Mouse (Mus musculus) bone marrow, adult 2 months (tissue): ENCODE data around the gene Rpl3l. TPM values are rescaled to one million over a fixed set of nuclear protein-coding genes. Genes with fewer than 3 reads are reported as not detected.

Source experiments
- H3K27ac ChIP-seq: fragments of 200-500 bp; 2 replicates; pipeline ENCODE4 v1.5.1; 2012; ENCODE audit warnings: low read depth, mild to moderate bottlenecking, control low read depth, inconsistent platforms, low read length; ENCODE audit not compliant: control insufficient read depth, poor library complexity, insufficient read depth
- H3K4me1 ChIP-seq: fragments of 200-500 bp; 2 replicates; pipeline ENCODE4 v1.6.1; 2011; ENCODE audit warnings: low read length; ENCODE audit not compliant: control insufficient read depth, insufficient read depth
- H3K4me3 ChIP-seq: fragments of 200-500 bp; replicated peaks from 2 replicates; pipeline ENCODE3; 2011; ENCODE audit warnings: mild to moderate bottlenecking, low read depth, low read length, control low read depth; ENCODE audit not compliant: control insufficient read depth
- CTCF ChIP-seq: fragments of 200-500 bp; IDR thresholded peaks from 2 replicates; pipeline ENCODE4 v1.5.1; 2011; ENCODE audit warnings: low read length, control low read depth; ENCODE audit not compliant: control insufficient read depth, insufficient read depth
- POLR2A ChIP-seq: fragments of 200-500 bp; IDR thresholded peaks from 2 replicates; pipeline ENCODE4 v1.6.1; 2011; ENCODE audit warnings: low read depth, mild to moderate bottlenecking, control low read depth, low read length, borderline replicate concordance; ENCODE audit not compliant: control insufficient read depth
- WGBS: fragments of 180-500 bp; shearing (Covaris S2); methylation state at CpG from one replicate; pipeline ENCODE4 v1.1.7; 2018; 5-methylcytosine and 5-hydroxymethylcytosine counted together
- polyA plus RNA-seq: library from polyadenylated mRNA; stranded (reverse); fragments of >200 nt; gene quantifications from 2 replicates; pipeline ENCODE4 v1.2.4, GENCODE M21; 2011; ENCODE audit warnings: low replicate concordance; ENCODE audit not compliant: missing spikeins, insufficient read depth, insufficient read length

The Rpl3l gene
- polyA plus RNA-seq, 1 experiment, result 2.5 TPM

DNA sequence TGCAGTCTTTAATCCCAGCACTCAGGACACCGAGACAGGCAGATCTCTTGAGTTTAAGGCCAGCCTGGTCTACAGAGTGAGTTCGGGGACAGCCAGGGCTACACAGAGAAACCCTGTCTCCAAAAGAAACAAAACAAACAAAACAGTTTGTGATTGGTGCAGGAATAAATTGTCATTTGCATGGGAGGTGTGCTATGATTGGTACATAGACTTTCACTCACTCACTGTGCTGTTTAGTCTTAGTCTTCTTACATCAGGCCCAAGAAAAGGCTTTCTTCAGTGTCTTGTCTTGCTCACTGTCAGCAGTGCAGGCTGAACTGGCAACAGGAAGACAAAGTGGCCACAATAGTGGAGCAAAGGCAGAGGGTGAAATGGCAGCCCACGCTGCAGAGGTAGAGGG is 16.8 kb downstream of the Rpl3l start:
- Histone ChIP-seq H3K27ac (no peak overlapping the region; the same call in 1 of the 2 replicates), H3K4me1 (peaks cover 2% of the 10 kb centered on the region), H3K4me3 (no peak overlapping the region)
- TF ChIP-seq POLR2A, result no peak
- TF ChIP-seq CTCF, result no peak
- WGBS, result 70% methylated on average over 3 of the region's 3 CpGs

DNA sequence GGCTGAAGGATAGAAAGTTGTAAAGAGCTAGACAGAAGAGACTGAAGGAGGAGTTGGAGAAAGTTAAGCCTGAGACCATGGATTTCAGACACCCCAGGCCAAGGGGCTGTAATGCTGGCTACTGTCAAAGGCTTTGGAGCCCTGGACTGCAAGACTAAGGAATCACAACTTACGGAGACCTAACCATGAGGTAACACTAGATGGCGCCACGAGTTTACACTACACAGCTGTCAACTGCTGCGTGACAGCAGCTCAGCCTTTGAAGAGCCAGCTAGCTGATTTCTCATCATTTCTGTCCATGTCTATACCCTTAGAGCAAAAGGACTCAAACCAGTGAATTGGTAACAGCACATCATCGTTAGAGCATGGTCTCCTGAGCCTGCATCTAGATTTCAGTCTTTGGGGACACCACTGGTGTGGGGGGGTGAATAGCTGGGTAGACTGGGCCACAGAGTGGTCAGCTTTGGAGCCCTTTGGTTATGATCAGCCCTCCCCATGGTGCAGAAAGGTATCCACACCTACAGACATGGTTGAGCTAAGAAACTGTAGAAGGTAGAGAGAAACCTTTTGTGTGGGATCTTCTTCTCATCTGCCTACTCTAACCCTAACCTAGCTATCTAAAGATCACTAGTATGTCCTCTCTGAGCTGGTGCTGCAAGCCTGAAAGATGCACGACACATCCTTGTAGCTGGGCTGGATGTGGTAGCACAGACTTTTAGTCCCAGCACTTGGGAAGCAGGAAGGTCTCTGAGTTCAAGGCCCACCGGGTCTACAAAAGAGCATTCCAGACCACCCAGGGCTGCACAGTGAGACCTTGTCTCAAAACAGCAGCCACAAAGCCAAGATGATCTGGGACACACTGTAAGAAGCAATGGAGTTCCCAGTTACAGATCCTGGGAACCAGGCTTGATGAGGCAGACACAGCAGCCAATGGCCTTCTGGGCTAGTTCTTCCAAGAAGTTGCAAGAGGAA is 18.2 kb downstream of the Rpl3l start:
- 18% methylated on average over 7 of the region's 7 CpGs for WGBS
- Histone ChIP-seq H3K27ac (no peak overlapping the region), H3K4me1 (peaks cover 2% of the 10 kb centered on the region), H3K4me3 (no peak overlapping the region)
- no peak for TF ChIP-seq POLR2A
- peak; percentile 87 for TF ChIP-seq CTCF

DNA sequence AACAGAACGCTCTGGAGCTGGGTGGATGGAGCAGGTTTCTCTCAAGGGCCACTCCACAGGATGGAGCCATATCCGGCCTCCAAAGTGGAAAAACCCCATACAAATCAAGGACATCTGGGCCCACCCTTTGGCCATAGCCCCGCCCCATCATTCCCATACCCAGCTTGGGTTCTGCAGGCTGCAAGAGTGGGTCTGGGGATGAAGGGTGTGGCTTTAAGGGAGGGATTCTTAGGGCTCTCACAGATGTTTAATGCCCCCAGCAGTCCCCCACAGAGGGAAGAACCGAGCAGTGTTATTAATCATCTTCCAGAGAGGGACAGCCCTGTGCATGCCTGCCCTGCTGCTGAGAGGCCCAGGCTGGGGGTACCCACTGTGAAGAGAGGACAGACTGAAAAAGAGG is 19.4 kb downstream of the Rpl3l start:
- H3K4me3 ChIP-seq, result no peak overlapping the region
- WGBS, result 66% methylated on average over 4 of the region's 4 CpGs
- H3K27ac ChIP-seq, result no peak overlapping the region
- no peaks in the 10 kb centered on the region for H3K4me1 ChIP-seq
- no peak for TF ChIP-seq CTCF
- no peak for TF ChIP-seq POLR2A

DNA sequence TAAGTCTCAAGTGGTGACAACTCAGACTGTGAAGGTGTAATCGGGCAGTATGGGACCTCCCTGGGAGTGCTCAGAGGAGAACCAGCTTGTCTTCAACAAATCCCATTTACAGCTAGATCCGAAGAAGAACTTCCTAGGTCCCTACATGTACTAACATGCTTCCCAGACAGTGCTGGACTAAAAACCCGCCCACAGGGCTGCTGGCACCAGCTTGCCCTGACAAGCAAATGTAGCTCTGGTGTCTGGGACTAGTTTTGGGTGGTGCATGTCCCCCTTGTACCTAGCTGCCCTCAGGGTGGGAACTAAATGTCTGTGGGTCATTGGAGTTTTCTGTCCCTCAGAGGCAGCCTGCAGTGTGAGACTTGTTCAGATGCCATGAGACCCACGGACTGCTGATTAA is 23.9 kb downstream of the Rpl3l start:
- 25% methylated on average over 4 of the region's 4 CpGs for WGBS
- no peaks in the 10 kb centered on the region for H3K4me1 ChIP-seq
- TF ChIP-seq CTCF (no peak), POLR2A (no peak)

DNA sequence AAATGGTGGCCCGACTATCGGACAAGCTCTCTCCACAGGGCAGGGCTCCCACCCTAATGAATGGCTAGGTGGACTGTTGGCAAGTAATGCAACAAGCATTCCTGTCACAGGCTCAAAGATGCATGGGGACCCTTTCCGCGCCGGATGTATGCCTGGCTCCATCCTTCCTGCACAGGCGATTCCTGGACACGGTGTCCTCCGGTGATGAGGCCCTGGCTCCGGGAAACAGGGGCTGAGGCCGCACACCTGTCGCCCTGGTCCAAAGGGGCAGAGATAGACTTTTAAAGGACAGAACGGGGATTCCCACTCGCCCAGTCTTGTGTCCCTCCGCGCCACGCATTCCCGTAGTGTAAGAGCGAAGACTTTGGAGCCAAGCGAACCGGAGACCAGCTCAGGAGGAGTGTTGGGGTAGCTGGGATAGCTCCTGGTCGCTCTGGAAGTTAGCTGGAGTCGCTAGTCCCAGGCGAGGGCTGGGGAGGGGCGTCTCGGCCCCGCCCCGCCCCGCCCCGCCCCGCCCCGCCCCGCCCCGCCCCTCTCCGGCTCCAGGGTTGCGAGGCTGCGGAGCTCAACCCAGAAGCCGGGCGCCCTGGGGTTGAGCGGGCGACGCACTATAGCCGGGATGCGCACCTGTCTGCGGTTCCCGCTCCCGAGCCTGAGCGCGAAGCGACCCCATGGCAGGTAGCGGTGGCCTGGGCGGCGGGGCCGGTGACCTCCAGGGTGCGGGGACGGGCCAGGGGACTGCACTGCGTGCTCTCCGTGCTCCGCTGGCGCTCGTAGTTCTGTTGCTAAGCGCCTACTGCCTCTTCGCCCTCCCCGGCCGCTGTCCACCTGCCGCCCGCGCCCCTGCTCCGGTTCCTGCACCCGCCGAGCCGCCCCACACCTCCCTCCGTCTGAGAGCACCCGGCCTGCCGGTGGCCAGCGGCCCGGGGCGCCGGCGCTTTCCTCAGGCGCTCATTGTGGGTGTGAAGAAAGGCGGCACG is 25.1 kb downstream of the Rpl3l start, which contains the start of gene Hs3st6:
Gene Hs3st6, plus strand, starts transcription at position 574 of the 980 bp plus-strand sequence.
- WGBS, result 1% methylated on average over 81 of the region's 82 CpGs
- TF ChIP-seq POLR2A, result no peak
- no peak for TF ChIP-seq CTCF
- no peaks in the 10 kb centered on the region for H3K4me1 ChIP-seq
- no peak within 1 kb of the TSS for H3K27ac ChIP-seq
- peak within 1 kb of the TSS; percentile 43 for H3K4me3 ChIP-seq

More for the DNA sequence above, 23.9 kb downstream of the Rpl3l start:
- Histone ChIP-seq H3K4me3 (no peak overlapping the region), H3K27ac (no peak overlapping the region)

DNA sequence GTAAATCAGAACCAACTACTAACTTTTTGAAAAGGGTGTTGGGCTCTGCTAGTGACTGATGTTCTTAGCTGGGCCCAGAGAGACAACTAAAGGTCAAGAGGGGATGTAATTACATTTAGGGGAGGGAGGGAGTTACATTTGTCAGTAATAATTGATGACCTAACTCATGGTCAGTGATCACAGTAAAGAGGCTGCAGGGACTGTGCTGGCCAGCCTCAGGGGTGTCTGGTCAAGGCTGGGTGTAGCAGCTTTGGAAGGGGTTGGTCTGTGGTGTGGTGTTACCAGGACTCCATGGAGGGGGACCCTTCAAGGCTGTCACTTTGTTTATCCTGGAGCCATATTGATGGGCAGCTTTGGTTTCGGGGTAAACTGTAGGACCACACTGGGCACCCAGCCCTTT is 29.8 kb downstream of the Rpl3l start:
- WGBS, result 84% methylated on average over 1 of the region's 1 CpGs
- no peak for TF ChIP-seq POLR2A
- TF ChIP-seq CTCF, result no peak
- H3K4me1 ChIP-seq, result no peaks in the 10 kb centered on the region
- no peak overlapping the region for H3K27ac ChIP-seq
- no peak overlapping the region for H3K4me3 ChIP-seq

DNA sequence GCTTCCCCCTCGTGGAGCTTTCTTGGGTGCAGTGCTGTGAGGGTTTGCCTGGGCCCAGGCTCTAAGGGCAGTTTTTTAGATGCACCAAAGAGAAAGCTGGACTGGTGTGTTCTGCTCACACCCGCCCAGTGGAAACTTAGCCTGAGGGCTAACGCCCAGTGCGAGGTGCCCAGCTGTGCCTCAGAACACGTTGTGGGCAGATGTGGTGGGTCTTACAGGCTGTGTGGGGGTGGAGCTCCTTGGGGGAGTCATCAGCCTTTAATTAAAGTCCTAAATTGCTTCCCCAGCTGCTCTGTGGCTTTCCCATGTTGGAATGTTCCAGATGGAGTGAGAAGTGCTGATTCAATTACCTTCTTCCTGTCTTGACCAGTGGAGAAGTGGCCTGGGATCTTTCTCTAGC is 33.5 kb downstream of the Rpl3l start:
- TF ChIP-seq CTCF (no peak), POLR2A (no peak)
- Histone ChIP-seq H3K27ac (no peak overlapping the region), H3K4me1 (no peaks in the 10 kb centered on the region), H3K4me3 (no peak overlapping the region)
- 49% methylated on average over 5 of the region's 5 CpGs for WGBS

DNA sequence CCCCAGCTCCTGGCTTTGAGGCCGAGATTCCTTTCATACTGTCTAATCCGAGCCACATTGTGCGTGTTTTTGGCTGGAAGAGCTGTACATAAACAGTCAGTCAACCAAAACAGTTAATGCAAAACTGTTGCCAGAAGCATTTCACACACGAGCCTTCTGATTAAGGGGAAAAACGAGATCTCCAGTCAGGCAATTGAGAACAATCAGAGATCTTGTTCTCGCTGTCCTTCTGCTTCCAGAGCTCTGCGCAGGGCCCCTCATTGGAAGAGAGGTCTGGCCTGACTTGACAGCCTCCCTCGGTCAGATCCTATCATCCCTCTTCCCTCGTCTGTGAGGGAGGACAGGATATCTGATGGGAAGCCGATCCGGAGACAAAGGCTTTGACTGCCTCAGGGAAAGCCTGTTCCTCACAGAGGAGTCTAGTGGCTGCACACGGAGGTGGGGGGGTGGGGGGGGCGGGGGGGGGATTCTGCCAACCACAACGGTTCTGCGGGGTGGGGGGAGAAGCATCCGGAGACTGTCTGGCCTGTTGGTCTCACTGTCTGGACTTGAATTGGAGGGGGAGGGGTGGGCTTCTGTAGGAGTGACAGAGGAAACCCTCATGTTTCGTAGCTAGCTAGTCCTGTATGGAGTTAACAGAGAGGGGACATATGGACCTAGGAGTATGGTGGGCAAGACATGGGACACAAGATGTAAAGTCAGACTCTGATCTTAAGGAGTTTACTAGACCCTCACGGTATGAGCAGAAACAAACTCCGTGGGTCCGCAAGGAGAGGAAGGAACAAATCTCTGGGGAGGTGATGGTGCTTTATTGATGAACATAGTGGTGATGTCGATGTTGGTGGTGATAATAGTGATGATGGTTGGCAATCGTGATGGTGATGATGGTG is 37.6 kb downstream of the Rpl3l start:
- Histone ChIP-seq H3K4me1 (no peaks in the 10 kb centered on the region), H3K4me3 (no peak overlapping the region), H3K27ac (no peak overlapping the region)
- WGBS, result 45% methylated on average over 22 of the region's 22 CpGs
- TF ChIP-seq CTCF (no peak), POLR2A (no peak)
